Mouse (Mus musculus) induced T-regulatory cell, adult 2 months (primary cell): ENCODE data around the gene Col4a4.

ENCODE experiments used
- DNase-seq: peaks from one replicate; pipeline ENCODE4 v3.0.0-alpha.2; 2012; ENCODE audit warnings: low read depth

Gene Col4a4

GRCm38 (mm10) chr1:82586713-82587399 lies at the start of gene Col4a4, which contains the start of gene Col4a3:
TSS of gene Col4a4 (minus strand) at chr1:82586849.
TSS of gene Col4a3 (plus strand) at chr1:82586921.
- DNase-seq: no peak

DNA sequence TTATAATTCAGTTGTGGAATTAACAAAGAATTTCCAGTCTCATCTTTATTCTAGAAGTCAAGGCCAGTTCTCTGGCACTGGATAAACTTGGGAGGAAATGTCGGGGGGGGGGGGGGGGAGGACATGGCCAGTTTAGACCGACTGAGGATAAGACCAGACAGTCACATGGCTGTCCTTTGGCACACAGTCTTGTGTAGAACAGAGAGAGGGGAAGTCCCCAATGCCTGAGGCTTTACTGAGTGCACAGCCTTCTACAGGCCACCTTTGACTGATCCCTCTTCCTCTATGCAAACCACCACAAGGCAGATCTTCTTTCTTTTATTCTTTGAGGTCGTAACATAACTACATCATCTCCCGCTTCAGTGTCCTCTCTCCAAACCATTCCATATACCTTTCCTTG lies 49.7 kb upstream of the Col4a4 start:
- DNase-seq: no peak

DNA sequence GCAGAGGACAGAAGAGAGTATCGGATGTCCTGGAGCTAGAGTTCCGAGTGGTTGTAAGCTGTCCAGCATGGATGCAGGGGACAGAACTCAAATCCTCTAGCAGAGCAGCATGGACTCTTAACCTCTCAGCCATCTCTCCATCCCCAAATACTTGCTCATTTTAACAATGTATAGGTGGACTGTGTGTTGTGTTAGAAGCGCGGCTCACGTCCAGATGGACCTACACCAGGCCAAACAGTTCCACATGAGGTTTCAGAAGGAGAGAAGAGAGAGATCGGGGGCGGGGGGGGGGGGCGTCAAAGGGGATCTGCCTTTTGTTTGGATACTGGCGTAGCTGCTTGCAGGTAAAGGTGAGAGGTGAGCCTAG lies 48.6 kb upstream of the Col4a4 start:
- no peak for DNase-seq

- DNase-seq: no peak
These were observed 48.0 kb upstream of the Col4a4 start for GRCm38 (mm10) chr1:82634545-82635253.

GRCm38 (mm10) chr1:82631169-82631792 lies 44.6 kb upstream of the Col4a4 start:
- no peak for DNase-seq

GRCm38 (mm10) chr1:82629495-82629894 lies 42.8 kb upstream of the Col4a4 start:
- DNase-seq: no peak

DNA sequence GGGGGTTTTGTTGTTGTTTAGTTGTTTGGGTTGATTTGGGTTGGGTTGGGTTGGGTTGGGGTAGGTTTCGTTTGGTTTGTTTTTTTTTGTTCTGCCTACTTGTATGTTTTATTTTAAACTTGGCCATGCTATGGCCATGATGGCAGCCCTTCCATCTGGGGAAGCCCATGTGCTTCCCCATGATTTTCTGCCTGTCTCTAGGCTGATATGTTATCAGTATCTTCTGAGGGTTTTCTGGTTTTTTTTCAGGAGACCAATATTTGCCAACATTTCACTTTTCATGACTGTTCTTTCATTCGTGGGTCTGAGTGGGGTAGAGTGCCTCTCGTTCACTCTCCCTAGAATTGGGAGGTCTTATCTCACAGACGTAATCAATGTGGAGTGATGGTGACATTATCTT lies 41.0 kb upstream of the Col4a4 start:
- no peak for DNase-seq

- DNase-seq: no peak
These were observed 38.8 kb upstream of the Col4a4 start for GRCm38 (mm10) chr1:82625474-82625873.

DNA sequence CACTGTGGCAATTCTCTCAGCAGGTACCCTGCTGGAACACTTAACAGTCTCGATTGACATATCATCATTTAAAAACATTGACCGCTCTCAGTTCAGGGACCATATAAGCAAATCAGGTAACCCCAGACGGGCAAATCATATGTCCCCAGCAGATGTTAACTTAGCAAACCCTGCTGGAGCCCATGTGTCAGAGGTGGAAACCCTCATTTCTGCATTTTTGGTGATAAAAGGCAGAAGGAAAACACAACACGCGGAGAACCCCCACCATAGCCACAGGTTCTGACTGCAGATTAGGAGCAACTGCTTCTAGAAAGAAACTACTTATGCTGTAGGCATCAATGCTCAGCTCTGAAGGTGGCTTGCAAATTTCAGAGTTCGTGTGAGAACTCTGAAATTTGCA lies 38.3 kb upstream of the Col4a4 start:
- DNase-seq: no peak

- no peak for DNase-seq
These were observed 33.3 kb upstream of the Col4a4 start for GRCm38 (mm10) chr1:82619981-82620380.

- no peak for DNase-seq
These were observed 31.9 kb upstream of the Col4a4 start for GRCm38 (mm10) chr1:82618592-82618991.

DNA sequence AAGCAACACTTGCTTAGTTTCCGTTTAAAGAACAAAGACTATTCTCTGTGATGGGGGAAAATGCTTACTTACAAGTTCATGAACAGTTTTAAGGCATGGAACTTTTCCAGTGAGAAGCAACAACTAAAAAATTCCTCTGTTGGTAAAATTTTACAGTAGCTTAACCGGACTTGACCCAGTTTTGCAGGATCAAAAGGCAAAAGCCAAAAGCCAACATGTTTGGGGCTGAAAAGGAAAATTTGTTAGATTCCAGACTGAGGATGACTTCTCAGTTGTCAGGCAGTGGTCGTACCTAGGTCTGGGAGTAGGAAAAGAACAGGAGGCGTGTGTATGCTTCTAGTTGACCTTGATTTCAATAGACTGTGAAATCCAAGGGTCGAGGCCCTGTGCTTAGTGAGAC lies 31.4 kb upstream of the Col4a4 start:
- DNase-seq: no peak

DNA sequence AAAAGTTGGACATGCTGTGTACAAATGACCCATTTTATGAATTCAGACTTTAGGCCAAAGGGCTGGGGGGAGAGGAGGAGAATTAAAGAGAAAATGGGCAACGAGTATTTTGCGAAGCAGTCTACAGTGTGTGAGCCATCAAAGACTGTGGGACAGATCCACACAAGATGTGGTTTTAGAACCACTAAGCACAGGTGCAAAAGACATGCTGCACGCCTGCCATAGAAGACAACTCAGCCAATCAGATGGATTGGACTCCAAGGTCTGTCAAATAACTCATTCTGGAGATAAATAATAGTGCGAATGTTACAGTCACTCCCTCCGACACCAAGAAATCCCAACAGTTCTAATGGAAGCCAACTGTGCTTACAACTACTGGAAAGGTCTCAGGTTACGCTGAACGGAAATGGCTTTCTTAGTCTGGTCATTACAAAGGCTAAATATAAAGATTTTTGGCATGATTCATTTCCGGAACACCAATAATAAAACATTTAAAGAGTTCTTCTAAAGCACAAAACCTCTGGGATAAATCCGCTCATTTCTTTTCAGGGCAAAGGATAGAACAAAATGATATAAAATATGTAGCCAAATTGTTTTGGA lies 25.5 kb upstream of the Col4a4 start:
- DNase-seq: no peak

GRCm38 (mm10) chr1:82608646-82609262 lies 22.1 kb upstream of the Col4a4 start:
- no peak for DNase-seq

- DNase-seq: no peak
These were observed 19.2 kb upstream of the Col4a4 start for GRCm38 (mm10) chr1:82605856-82606255.

DNA sequence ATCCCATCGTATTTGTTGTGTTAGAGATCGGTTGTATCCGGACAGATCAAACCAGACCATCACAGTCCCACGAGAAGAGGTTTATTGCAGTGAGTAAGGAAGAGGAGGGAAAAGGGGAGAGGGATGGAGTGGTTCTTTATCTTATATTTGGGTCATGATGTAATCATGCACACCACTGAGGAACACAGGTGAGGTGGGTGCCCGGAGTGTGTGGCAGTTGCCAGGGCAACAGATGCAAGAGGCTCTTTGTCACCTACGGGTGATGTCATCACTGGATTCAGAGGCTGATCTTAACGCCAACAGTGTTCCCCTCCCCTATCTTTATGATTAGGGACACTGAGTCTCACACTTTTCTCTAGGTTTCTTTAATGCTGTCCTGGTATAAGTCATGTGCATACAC lies 18.7 kb upstream of the Col4a4 start:
- no peak for DNase-seq

DNA sequence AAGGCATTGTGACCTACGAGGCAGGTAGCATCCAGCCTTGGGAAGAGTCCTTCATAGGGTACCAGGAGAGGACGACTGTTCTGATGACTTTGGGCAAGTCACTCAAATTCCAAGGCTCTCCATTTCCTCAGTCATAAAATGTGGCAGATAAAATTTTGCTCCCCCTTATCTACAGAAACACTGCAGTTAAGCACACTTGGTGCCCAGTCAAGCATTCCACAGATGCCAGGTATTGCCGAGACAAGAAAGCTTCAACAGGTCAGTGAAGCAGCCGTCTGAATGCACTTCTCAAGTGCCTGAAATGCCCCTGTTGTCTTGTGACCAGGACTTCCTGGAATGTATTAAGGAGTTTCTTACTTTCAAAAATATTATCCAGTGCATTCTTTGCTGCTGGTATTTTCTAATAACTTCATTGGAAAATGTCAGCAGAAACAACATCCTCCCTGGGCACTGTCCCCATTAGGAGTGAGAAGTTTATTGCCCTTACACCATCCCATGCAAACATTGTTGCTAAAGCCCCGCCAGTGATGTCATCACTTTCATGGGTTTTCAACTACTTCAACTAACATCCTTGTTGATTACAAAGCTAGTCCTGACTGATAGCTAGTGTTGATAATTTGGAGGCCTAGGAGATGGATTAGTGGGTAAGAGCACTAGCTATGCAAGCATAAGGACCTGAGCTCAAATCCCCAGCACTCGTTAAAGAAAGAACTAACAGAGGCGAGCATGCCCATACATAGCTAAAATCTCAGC lies 16.7 kb upstream of the Col4a4 start:
- no peak for DNase-seq

- DNase-seq: no peak
These were observed 10.4 kb upstream of the Col4a4 start for GRCm38 (mm10) chr1:82596864-82597596.

- DNase-seq: no peak
These were observed 3.6 kb upstream of the Col4a4 start for GRCm38 (mm10) chr1:82590266-82590665.

DNA sequence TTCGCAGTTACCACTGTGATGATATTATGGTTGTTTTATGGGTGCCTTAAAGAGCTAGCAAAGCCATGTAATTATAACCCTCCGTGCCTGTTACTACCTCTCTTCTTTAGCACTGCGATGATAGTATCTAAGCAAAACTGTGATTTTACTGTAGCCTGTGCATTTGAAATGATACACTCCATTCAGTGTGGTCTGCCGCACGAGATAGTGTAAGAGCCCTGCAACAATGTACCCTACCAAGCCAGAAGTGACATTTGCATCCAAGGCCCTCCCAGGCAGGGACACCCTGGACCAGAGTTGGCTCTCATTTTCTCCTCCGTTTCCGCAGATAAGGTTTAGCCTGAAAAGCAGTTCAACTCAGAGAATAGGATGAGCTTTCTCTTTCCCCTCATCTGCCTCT lies 668 bp downstream of the Col4a4 start:
- no peak for DNase-seq

GRCm38 (mm10) chr1:82578320-82578719 lies 8.3 kb downstream of the Col4a4 start:
- no peak for DNase-seq
